Mouse (Mus musculus): Measurements from ENCODE around the gene Prm1.

DNA sequence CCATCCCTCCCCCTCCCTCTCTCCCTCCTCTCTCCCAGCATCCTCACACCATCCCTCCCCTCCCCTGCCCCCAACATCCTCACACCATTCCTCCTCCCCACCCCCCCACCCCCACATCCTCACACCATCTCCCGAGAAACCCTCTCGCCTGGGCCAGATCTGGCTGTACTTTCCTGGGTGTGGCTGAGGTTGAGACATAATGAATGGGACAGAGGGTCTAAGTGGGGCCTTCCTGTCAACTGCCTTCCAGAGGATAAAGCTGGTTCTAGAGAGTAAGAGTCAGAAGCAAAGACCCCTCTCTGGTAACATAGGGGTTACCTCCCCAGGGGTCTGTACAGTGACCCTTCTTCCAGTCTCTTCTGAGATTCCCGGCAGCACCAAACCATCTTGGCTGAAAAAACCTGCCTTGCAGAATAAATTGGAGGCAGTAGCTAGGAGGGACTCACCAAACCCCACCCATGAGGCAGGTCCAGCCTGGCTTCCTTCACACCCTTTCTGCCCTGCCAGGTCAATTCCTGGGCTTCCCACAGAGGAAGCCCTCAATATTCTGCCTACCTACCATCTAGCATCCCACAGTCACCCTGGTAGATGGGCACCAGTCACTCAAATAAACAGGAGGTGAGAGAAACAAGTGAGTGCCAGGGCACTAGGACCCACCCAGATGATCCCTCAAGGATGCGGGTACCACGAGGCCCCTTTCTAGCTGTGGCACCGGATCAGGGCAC, 41.9 kb downstream of the Prm1 start:
- TF ChIP-seq CHD2 (IDR thresholded peaks at IDR 0.05; ENCODE audit: low read depth, low read length) = no peak
- no peak for TF ChIP-seq ZNF384 (IDR thresholded peaks at IDR 0.05; ENCODE audit: low read depth, low read length)
- TF ChIP-seq MAFK (IDR thresholded peaks at IDR 0.05; ENCODE audit: insufficient read depth, low read depth, low read length) = no peak
- TF ChIP-seq ZC3H11A (IDR thresholded peaks at IDR 0.05; ENCODE audit: borderline replicate concordance, low read depth, low read length) = no peak

Measured in ES-E14 (cell line).